Mouse (Mus musculus) embryo, embryonic 9.5 days (tissue): ENCODE results near the gene Noa1.
A peak's percentile ranks its signal among the peaks of the same experiment; 100 is the strongest.

Experiments used
- DNase-seq: peaks from one replicate; pipeline ENCODE4 v3.0.0-alpha.2; 2017; ENCODE audit errors: extremely low spot score

The Noa1 gene

GRCm38 (mm10) chr5:77254402-77254801 lies 55.5 kb downstream of the Noa1 start:
- DNase-seq: no peak

DNA sequence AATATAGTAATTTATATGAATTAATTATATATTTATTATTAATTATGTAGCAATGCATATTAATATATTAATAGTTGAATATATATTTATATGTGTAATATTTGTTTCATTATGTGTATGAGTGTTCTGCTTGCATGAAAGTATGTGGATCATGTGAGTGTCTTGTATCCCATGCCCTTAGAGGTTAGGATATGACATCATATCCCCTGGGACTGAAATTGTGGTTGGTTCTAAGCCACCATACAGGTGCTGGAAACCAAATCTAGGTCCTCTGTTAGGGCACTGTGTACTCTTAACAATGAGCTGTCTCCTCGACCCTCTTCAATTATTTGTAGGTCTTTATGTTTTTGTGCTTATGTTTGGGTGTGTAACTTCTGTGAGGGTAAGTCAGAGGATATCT lies 56.7 kb downstream of the Noa1 start:
- DNase-seq: no peak

GRCm38 (mm10) chr5:77252115-77252827 lies 57.6 kb downstream of the Noa1 start:
- no peak for DNase-seq

- no peak for DNase-seq
These were observed 58.2 kb downstream of the Noa1 start for GRCm38 (mm10) chr5:77251656-77252055.

- no peak for DNase-seq
These were observed 59.8 kb downstream of the Noa1 start for GRCm38 (mm10) chr5:77250083-77250482.

DNA sequence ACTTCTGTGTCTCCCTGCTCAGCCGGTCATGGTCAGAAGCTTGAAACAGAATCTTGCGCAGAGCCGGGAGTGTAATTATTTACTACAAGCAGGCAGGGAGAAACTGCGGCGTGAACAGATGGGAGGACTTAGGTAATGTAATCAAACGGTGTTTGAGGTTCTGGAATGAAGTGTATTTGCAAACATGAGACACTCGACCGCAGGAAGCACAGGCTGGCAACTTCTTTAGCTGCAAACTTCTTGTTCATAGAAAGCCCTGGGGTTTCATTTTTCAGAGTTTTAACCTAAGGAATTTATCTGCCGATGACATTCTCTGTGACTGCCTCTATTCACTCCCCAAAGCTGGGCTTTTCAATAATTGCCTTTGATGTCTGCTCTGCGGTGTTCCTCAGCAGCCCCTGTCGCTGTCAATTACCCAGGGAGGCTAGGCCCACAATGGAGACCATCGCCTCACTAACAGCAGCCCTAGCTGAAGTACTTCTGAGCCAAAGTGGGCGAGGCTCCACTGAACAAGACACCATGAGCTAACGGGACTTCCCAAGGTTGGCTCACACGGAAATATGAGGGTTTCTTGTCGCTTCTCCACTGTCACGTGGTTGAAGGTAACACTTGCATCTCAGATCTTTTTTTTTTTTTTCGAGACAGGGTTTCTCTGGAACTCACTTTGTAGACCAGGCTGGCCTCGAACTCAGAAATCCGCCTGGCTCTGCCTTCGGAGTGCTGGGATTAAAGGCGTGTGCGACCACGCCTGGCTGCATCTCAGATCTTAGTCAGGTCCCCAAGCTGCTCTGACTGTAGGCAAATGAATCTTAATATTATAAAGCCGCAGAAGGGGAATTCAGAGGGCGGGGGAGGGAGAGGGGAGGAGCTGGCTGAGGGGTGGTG lies 63.9 kb downstream of the Noa1 start:
- peak; percentile 42 for DNase-seq

- DNase-seq: peak; percentile 45
These were observed 64.5 kb downstream of the Noa1 start for GRCm38 (mm10) chr5:77245463-77245786.

DNA sequence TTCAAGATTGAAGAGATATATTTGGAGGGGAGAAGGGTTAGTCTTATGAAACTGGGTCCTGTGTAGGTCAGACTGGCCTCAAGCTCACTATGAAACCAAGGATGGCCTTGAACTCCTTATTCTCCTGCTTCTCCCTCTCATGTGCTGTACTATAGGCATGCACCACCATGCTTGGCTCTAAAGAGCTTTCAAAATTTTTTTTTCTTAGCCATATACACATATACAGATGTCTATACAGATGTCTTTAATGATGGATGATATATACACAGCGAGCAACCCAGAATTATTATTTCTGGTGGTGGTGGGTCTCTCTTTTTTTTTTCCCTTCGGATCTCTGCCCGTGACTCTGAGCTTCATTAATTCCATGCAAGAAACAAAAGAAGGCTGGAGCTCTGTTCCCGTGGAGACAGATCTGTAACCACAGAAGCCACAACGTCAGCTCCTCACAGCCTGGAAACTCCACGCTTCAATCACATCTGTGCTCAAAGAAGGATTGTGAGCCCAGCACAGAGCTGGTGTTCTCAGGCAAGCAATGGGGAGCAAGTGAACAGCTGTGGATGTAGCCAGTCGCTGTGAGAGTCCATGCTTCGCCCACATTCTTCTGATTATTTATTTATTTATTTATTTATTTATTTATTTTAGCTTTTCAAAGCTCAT lies 65.4 kb downstream of the Noa1 start:
- DNase-seq: no peak
